Mouse (Mus musculus): ENCODE measurements at regions not wholly inside any gene's neighbourhood (a gene's known extent, or its start where the extent isn't known, plus 50 kb on each side); places are given as distances from the start of the nearest gene placed in this dataset.

DNA sequence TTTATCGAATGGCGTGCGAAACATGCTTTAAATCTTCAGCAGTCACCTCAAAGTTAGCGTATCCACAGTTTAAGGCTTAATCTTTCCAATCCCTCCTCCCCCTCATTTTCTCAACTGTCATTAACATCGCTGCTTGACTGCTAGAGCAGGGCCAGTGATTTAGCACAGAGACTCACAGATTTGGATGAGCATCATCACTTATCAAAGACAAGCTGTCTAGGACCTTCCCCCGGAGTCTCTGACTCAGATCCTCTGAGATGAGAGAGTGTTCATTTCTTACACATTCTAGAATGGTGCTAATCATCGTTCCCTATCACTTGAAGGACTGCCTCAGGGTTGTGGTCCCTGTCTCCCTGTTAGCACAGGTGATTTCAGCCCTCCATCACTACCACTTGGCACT is 112.1 kb upstream of the Tmem132c start:
- ChIA-PET POLR2A (no interaction called here), CTCF (no interaction called here)

DNA sequence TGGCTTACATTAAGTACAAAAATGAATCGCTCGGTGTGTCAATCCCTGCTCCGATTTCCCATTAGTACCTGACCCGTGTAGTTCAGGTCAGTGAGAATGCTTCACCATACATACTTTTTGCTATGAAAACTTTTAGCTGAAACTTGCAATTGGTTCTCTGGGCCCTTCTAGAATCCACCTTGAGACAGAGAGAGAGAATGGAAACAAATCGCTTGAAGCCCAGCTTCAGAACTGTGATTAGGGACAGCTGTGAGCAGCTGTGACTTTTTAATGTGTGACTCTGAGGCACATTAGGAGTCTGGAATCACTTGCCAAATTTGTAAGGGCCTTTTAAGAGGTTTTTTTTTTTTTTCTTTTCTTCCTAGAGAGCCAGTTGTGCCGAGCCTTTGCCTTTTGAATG is 107.2 kb upstream of the Tmem132c start:
- ChIA-PET CTCF (interaction anchor here in 2 of 4 experiments (0.6 to 1.4 kb wide), 3 partner anchors 21 to 169 kb away, joined by 3 to 7 read pairs (median 5); no protein-coding TSS in a partner anchor), POLR2A (no interaction called here)

DNA sequence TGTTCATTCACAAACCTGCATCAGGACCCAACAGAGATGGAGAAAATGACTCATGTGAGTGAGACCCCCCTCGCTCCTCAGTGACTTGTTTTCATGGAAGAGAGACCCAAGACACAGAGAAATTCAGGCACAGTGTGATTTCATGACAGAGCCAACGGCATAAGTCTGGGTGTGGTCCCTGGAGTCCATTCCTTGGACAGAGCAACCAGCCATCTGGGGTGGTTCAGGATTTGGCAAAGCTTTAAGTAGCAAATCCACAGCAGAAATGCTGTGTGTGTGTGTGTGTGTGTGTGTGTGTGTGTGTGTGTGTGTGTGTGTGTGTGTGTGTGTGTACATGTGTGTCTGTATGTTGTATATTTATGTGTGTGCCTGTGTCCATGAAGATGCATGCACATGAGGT is 101.0 kb upstream of the Tmem132c start:
- CTCF ChIA-PET: interaction anchor here in 1 of 4 experiments (0.6 kb wide), 1 partner anchor 27 kb away, joined by 5 read pairs; no protein-coding TSS in a partner anchor

DNA sequence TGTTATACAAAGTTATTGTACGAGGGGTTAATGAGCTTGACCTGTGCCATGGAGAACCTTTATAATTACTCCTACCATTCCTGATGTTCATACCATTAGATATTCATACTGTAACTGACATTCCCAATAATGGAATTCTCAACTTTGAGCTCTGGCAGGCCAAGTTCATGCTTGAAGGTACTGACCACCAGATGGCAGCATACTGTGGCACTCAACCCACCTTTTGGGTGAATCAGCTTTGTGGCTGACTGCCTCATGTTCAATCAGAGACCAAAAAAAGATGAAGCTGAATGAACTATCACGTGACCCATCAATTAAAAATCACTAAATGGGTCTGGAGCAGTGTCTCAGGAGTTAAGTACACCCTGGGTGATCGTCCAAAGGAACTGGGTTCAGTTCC is 81.3 kb upstream of the Tmem132c start:
- POLR2A ChIA-PET: interaction anchor here in 1 of 4 experiments (0.9 kb wide), 1 partner anchor 312 kb away, joined by 3 read pairs; no protein-coding TSS in a partner anchor

More for the DNA sequence above, 101.0 kb upstream of the Tmem132c start:
- POLR2A ChIA-PET: no interaction called here

DNA sequence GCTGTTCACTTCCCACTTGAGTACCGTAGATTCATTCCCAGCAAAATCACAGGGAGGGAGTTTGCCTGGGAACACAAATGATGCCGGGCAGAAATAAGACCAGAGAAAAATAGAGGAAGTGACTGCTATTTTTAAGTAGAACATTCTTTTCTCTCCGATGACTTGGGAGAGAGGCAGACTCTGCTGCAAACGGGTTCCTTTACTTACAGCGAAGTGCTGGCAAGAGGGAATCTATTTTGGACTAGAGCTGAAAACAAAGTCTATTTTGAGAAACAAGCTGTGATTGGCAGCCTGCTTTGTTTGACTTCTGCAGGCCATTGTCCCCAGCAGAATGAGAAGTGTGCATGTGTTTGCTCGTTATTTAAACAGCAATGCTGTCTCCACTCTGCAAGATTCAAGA is 78.2 kb upstream of the Tmem132c start:
- ChIA-PET CTCF (no interaction called here), POLR2A (no interaction called here)

More for the DNA sequence above, 81.3 kb upstream of the Tmem132c start:
- CTCF ChIA-PET: interaction anchor here (0.5 to 1.5 kb wide), 26 partner anchors 10 to 629 kb away, joined by 3 to 12 read pairs (median 3); no protein-coding TSS in a partner anchor

DNA sequence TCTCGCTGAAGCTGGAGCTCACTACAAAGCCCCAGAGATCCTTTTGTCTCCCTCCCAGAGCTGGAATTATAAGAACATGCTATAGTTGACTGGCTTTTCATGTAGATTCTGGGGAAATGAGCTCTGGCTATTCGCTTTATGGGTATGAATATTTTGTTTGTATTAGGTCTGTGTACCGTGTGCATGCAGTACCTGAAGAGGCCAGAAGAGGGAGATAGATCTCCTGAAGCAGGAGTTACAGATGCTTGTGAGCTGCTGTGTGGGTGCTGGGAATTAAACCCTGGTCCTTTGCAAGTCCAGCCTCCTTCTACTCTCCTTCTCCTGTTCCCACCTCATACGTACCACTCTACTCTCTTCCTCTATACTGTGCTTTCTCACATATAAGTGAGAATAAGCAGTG is 52.6 kb upstream of the Tmem132c start:
- POLR2A ChIA-PET: no interaction called here
- CTCF ChIA-PET: interaction anchor here (0.5 to 2.0 kb wide), 14 partner anchors 8 to 1339 kb away, joined by 3 to 9 read pairs (median 3); no protein-coding TSS in a partner anchor
